Mouse (Mus musculus): Measurements from ENCODE around the gene Zfp541. TPM values are rescaled to one million over a fixed set of nuclear protein-coding genes. Genes with fewer than 3 reads are reported as not detected.

The Zfp541 gene
- total and polyA plus RNA-seq, 2 experiments from 2014 or later, result 0.15 to 0.33 TPM

GRCm38 (mm10) chr7:16129421-16129845 lies 67.8 kb downstream of the Zfp541 start, which contains the start of gene Slc8a2:
Gene Slc8a2, plus strand, starts transcription at chr7:16129826.
- peak within 1 kb of the TSS; percentile 80 for H3K4me2 ChIP-seq (ENCODE audit: low read depth, low read length, poor library complexity, severe bottlenecking)
- DNase-seq (ENCODE audit: low spot score), result peak; percentile 92
- peaks cover 20% of the 10 kb centered on the region for H3K36me3 ChIP-seq (ENCODE audit: insufficient read depth, low read length)
- peaks cover 14% of the 10 kb centered on the region for H3K4me1 ChIP-seq (ENCODE audit: insufficient read depth, low read length)
- TF ChIP-seq CTCF (IDR thresholded peaks at IDR 0.05), result 0 out of 2 replicates have a peak, but pooled peaks have one; percentile 11
- H3K9ac ChIP-seq (replicated peaks; ENCODE audit: low read length, poor library complexity, severe bottlenecking), result peak within 1 kb of the TSS; percentile 72
- H3K4me3 ChIP-seq (ENCODE audit: low read depth, low read length), result peak within 1 kb of the TSS; percentile 60
- peak within 1 kb of the TSS; percentile 74 for H3K27ac ChIP-seq (ENCODE audit: low read depth, low read length)
- peak; percentile 85 for ATAC-seq (ENCODE audit: low FRiP score)
- no peaks in the 10 kb centered on the region for H3K9me3 ChIP-seq (ENCODE audit: low read length)
- WGBS, result 0% methylated on average over 12 of the region's 12 CpGs
- no peaks in the 10 kb centered on the region for H3K27me3 ChIP-seq (ENCODE audit: insufficient read depth, low read length)

- Histone ChIP-seq H3K4me2 (ENCODE audit: low read depth, low read length, poor library complexity, severe bottlenecking) (peak overlapping the region; percentile 80), H3K27ac (ENCODE audit: low read depth, low read length) (peak overlapping the region; percentile 74), H3K9ac (replicated peaks; ENCODE audit: low read length, poor library complexity, severe bottlenecking) (peak overlapping the region; percentile 72), H3K4me1 (ENCODE audit: insufficient read depth, low read length) (peaks cover 14% of the 10 kb centered on the region), H3K4me3 (ENCODE audit: low read depth, low read length) (peak overlapping the region; percentile 60), H3K27me3 (ENCODE audit: insufficient read depth, low read length) (no peaks in the 10 kb centered on the region), H3K36me3 (ENCODE audit: insufficient read depth, low read length) (peaks cover 16% of the 10 kb centered on the region), H3K9me3 (ENCODE audit: low read length) (no peaks in the 10 kb centered on the region)
- TF ChIP-seq CTCF (IDR thresholded peaks at IDR 0.05), result no peak; the same call in 1 of the 2 replicates
- peak; percentile 87 for DNase-seq (ENCODE audit: low spot score)
- ATAC-seq (ENCODE audit: low FRiP score), result peak; percentile 81
- WGBS, result under 1% methylated on average over 28 of the region's 38 CpGs
Measured at GRCm38 (mm10) chr7:16129846-16130691, 68.5 kb downstream of the Zfp541 start.

- DNase-seq (ENCODE audit: low spot score) (no peak), ATAC-seq (ENCODE audit: low FRiP score) (no peak)
- H3K9me3 ChIP-seq (ENCODE audit: low read length), result no peaks in the 10 kb centered on the region
- H3K36me3 ChIP-seq (ENCODE audit: insufficient read depth, low read length), result peaks cover 14% of the 10 kb centered on the region
- 32% methylated on average over 13 of the region's 13 CpGs for WGBS
- peak overlapping the region; percentile 74 for H3K27ac ChIP-seq (ENCODE audit: low read depth, low read length)
- no peaks in the 10 kb centered on the region for H3K27me3 ChIP-seq (ENCODE audit: insufficient read depth, low read length)
- peak overlapping the region; percentile 72; the same call in 1 of the 2 replicates for H3K9ac ChIP-seq (replicated peaks; ENCODE audit: low read length, poor library complexity, severe bottlenecking)
- peak overlapping the region; percentile 80 for H3K4me2 ChIP-seq (ENCODE audit: low read depth, low read length, poor library complexity, severe bottlenecking)
- H3K4me1 ChIP-seq (ENCODE audit: insufficient read depth, low read length), result peaks cover 14% of the 10 kb centered on the region
- TF ChIP-seq CTCF (IDR thresholded peaks at IDR 0.05), result no peak
- peak overlapping the region; percentile 60 for H3K4me3 ChIP-seq (ENCODE audit: low read depth, low read length)
Measured at GRCm38 (mm10) chr7:16130956-16131634, 69.5 kb downstream of the Zfp541 start.

GRCm38 (mm10) chr7:16132161-16132581 lies 70.6 kb downstream of the Zfp541 start:
- Histone ChIP-seq H3K4me2 (ENCODE audit: low read depth, low read length, poor library complexity, severe bottlenecking) (peak overlapping the region; percentile 80), H3K27ac (ENCODE audit: low read depth, low read length) (no peak overlapping the region), H3K4me3 (ENCODE audit: low read depth, low read length) (no peak overlapping the region), H3K4me1 (ENCODE audit: insufficient read depth, low read length) (peaks cover 14% of the 10 kb centered on the region), H3K9ac (replicated peaks; ENCODE audit: low read length, poor library complexity, severe bottlenecking) (no peak overlapping the region; the same call in 1 of the 2 replicates), H3K36me3 (ENCODE audit: insufficient read depth, low read length) (peaks cover 11% of the 10 kb centered on the region; the same call in 1 of the 2 replicates), H3K27me3 (ENCODE audit: insufficient read depth, low read length) (no peaks in the 10 kb centered on the region), H3K9me3 (ENCODE audit: low read length) (no peaks in the 10 kb centered on the region)
- WGBS, result 12% methylated on average over 7 of the region's 7 CpGs
- TF ChIP-seq CTCF (IDR thresholded peaks at IDR 0.05), result no peak
- DNase-seq (ENCODE audit: low spot score) (peak; percentile 22), ATAC-seq (ENCODE audit: low FRiP score) (no peak)

- Histone ChIP-seq H3K9me3 (ENCODE audit: low read length) (no peaks in the 10 kb centered on the region), H3K27me3 (ENCODE audit: insufficient read depth, low read length) (no peaks in the 10 kb centered on the region), H3K4me1 (ENCODE audit: insufficient read depth, low read length) (peaks cover 14% of the 10 kb centered on the region), H3K36me3 (ENCODE audit: insufficient read depth, low read length) (peaks cover 7% of the 10 kb centered on the region; the same call in 1 of the 2 replicates), H3K27ac (ENCODE audit: low read depth, low read length) (no peak overlapping the region), H3K4me3 (ENCODE audit: low read depth, low read length) (no peak overlapping the region), H3K9ac (replicated peaks; ENCODE audit: low read length, poor library complexity, severe bottlenecking) (no peak overlapping the region), H3K4me2 (ENCODE audit: low read depth, low read length, poor library complexity, severe bottlenecking) (no peak overlapping the region)
- DNase-seq (ENCODE audit: low spot score) (no peak), ATAC-seq (ENCODE audit: low FRiP score) (no peak)
- 64% methylated on average over 3 of the region's 3 CpGs for WGBS
- TF ChIP-seq CTCF (IDR thresholded peaks at IDR 0.05), result no peak
Measured at GRCm38 (mm10) chr7:16132926-16133325, 71.3 kb downstream of the Zfp541 start.

Data from midbrain, postnatal 0 days (tissue).